Mouse (Mus musculus) liver, embryonic 15.5 days (tissue): Measurements from ENCODE around the gene Gucy2c. TPM values are rescaled to one million over a fixed set of nuclear protein-coding genes. Genes with fewer than 3 reads are reported as not detected.
A peak's percentile ranks its signal among the peaks of the same experiment; 100 is the strongest.

ENCODE experiments used
- ATAC-seq: fragments of 200-750 bp; cut with Nextera tagmentation; 2 replicates; pipeline ENCODE4 v1.8.0; 2017; ENCODE audit warnings: moderate number of reproducible peaks, mild to moderate bottlenecking, moderate library complexity; ENCODE audit not compliant: insufficient read depth
- H3K27ac ChIP-seq: fragments of 300-500 bp; sonication (generic); replicated peaks from 2 replicates; pipeline ENCODE4 v1.5.1; 2015; ENCODE audit warnings: mild to moderate bottlenecking, inconsistent platforms
- H3K27me3 ChIP-seq: fragments of 300-500 bp; sonication (generic); 2 replicates; pipeline ENCODE4 v1.6.1; 2015; ENCODE audit warnings: mild to moderate bottlenecking, inconsistent platforms
- H3K36me3 ChIP-seq: fragments of 300-500 bp; sonication (generic); replicated peaks from 2 replicates; pipeline ENCODE4 v1.6.1; 2015; ENCODE audit warnings: moderate library complexity, mild to moderate bottlenecking, inconsistent platforms
- H3K4me1 ChIP-seq: fragments of 300-500 bp; sonication (generic); replicated peaks from 2 replicates; pipeline ENCODE4 v1.6.1; 2015; ENCODE audit warnings: inconsistent platforms
- H3K4me2 ChIP-seq: fragments of 300-500 bp; sonication (generic); 2 replicates; pipeline ENCODE4 v1.6.1; 2015; ENCODE audit warnings: moderate library complexity, mild to moderate bottlenecking, inconsistent platforms
- H3K4me3 ChIP-seq: fragments of 300-500 bp; sonication (generic); replicated peaks from 2 replicates; pipeline ENCODE4 v1.5.1; 2015; ENCODE audit warnings: mild to moderate bottlenecking, inconsistent platforms
- H3K9ac ChIP-seq: fragments of 300-500 bp; sonication (generic); 2 replicates; pipeline ENCODE4 v1.6.1; 2015; ENCODE audit warnings: moderate library complexity, mild to moderate bottlenecking, inconsistent platforms
- H3K9me3 ChIP-seq: fragments of 300-500 bp; sonication (generic); replicated peaks from 2 replicates; pipeline ENCODE4 v1.6.1; 2016; ENCODE audit warnings: inconsistent platforms
- WGBS: fragments of 180-500 bp; shearing (Covaris S2); methylation state at CpG from one replicate; pipeline ENCODE4 v1.1.7; 2015; ENCODE audit warnings: mixed read lengths; ENCODE audit not compliant: insufficient replicate concordance; 5-methylcytosine and 5-hydroxymethylcytosine counted together
- microRNA-seq: library from miRNA; unstranded; fragments of <30 nt; microRNA quantifications from one replicate; pipeline ENCODE4, GENCODE M21; 2016
- polyA plus RNA-seq: library from polyadenylated mRNA; unstranded; fragments of >200 nt; fragmentation: Nextera tagmentation; extraction: Ambion mirVana; gene quantifications from 2 replicates; pipeline ENCODE4 v1.2.1, GENCODE M21; 2015

Gene Gucy2c
- polyA plus RNA-seq, 1 experiment from 2014 or later = 0.26 TPM

- Histone ChIP-seq H3K27me3 (peaks cover 37% of the 10 kb centered on the region), H3K4me2 (peak overlapping the region; percentile 65), H3K4me3 (peak overlapping the region; percentile 47), H3K9me3 (no peaks in the 10 kb centered on the region), H3K27ac (no peak overlapping the region), H3K36me3 (no peaks in the 10 kb centered on the region), H3K9ac (peak overlapping the region; percentile 44; the same call in 1 of the 2 replicates), H3K4me1 (peaks cover 4% of the 10 kb centered on the region; the same call in 1 of the 2 replicates)
- WGBS = 18% methylated on average over 34 of the region's 34 CpGs
- 0 out of 2 replicates have a peak, but pooled peaks have one; percentile 22 for ATAC-seq
Measured at GRCm38 (mm10) chr6:136660831-136661705, 120.5 kb downstream of the Gucy2c start.

- H3K9ac ChIP-seq = no peak overlapping the region
- H3K4me1 ChIP-seq = peaks cover 4% of the 10 kb centered on the region; the same call in 1 of the 2 replicates
- no peak overlapping the region for H3K27ac ChIP-seq
- no peak overlapping the region for H3K4me3 ChIP-seq
- no peaks in the 10 kb centered on the region for H3K9me3 ChIP-seq
- H3K27me3 ChIP-seq = peaks cover 37% of the 10 kb centered on the region
- 59% methylated on average over 9 of the region's 9 CpGs for WGBS
- no peak overlapping the region for H3K4me2 ChIP-seq
- H3K36me3 ChIP-seq = no peaks in the 10 kb centered on the region
- ATAC-seq = no peak
Measured at GRCm38 (mm10) chr6:136659226-136659625, 122.3 kb downstream of the Gucy2c start.

GRCm38 (mm10) chr6:136658303-136658702 lies 123.3 kb downstream of the Gucy2c start:
- Histone ChIP-seq H3K4me1 (peaks cover 4% of the 10 kb centered on the region; the same call in 1 of the 2 replicates), H3K36me3 (no peaks in the 10 kb centered on the region), H3K9me3 (no peaks in the 10 kb centered on the region), H3K4me2 (no peak overlapping the region), H3K27ac (no peak overlapping the region), H3K9ac (no peak overlapping the region), H3K27me3 (peaks cover 29% of the 10 kb centered on the region), H3K4me3 (no peak overlapping the region)
- no peak for ATAC-seq
- 55% methylated on average over 4 of the region's 4 CpGs for WGBS

GRCm38 (mm10) chr6:136655786-136656185 lies 125.8 kb downstream of the Gucy2c start:
- H3K9me3 ChIP-seq = no peaks in the 10 kb centered on the region
- H3K27ac ChIP-seq = no peak overlapping the region
- H3K27me3 ChIP-seq = peaks cover 9% of the 10 kb centered on the region
- no peak overlapping the region for H3K4me3 ChIP-seq
- no peak overlapping the region for H3K9ac ChIP-seq
- ATAC-seq = no peak
- H3K4me1 ChIP-seq = 0 out of 2 replicates have a peak, but pooled peaks cover 3% of the 10 kb centered on the region
- H3K4me2 ChIP-seq = no peak overlapping the region
- 52% methylated on average over 11 of the region's 11 CpGs for WGBS
- H3K36me3 ChIP-seq = no peaks in the 10 kb centered on the region

GRCm38 (mm10) chr6:136654470-136654869 lies 127.1 kb downstream of the Gucy2c start:
- H3K4me3 ChIP-seq = no peak overlapping the region
- no peaks in the 10 kb centered on the region for H3K9me3 ChIP-seq
- H3K36me3 ChIP-seq = no peaks in the 10 kb centered on the region
- no peak overlapping the region for H3K9ac ChIP-seq
- 0 out of 2 replicates have a peak, but pooled peaks cover 3% of the 10 kb centered on the region for H3K4me1 ChIP-seq
- H3K4me2 ChIP-seq = no peak overlapping the region
- H3K27me3 ChIP-seq = 0 out of 2 replicates have a peak, but pooled peaks cover 4% of the 10 kb centered on the region
- ATAC-seq = no peak
- no peak overlapping the region for H3K27ac ChIP-seq
- WGBS = 69% methylated on average over 20 of the region's 20 CpGs

- ATAC-seq = no peak
- 0 out of 2 replicates have a peak, but pooled peaks cover 3% of the 10 kb centered on the region for H3K4me1 ChIP-seq
- H3K27me3 ChIP-seq = 0 out of 2 replicates have a peak, but pooled peaks cover 4% of the 10 kb centered on the region
- H3K27ac ChIP-seq = no peak overlapping the region
- no peak overlapping the region for H3K4me3 ChIP-seq
- no peak overlapping the region for H3K9ac ChIP-seq
- H3K36me3 ChIP-seq = no peaks in the 10 kb centered on the region
- no peaks in the 10 kb centered on the region for H3K9me3 ChIP-seq
- no peak overlapping the region for H3K4me2 ChIP-seq
- WGBS = 15% methylated on average over 5 of the region's 5 CpGs
Measured at GRCm38 (mm10) chr6:136653331-136653730, 128.2 kb downstream of the Gucy2c start.

- H3K36me3 ChIP-seq = no peaks in the 10 kb centered on the region
- 0 out of 2 replicates have a peak, but pooled peaks cover 6% of the 10 kb centered on the region for H3K4me1 ChIP-seq
- H3K9me3 ChIP-seq = no peaks in the 10 kb centered on the region
- no peak overlapping the region for H3K27ac ChIP-seq
- no peak for ATAC-seq
- 63% methylated on average over 8 of the region's 8 CpGs for WGBS
- no peak overlapping the region for H3K9ac ChIP-seq
- H3K4me2 ChIP-seq = no peak overlapping the region
- no peak overlapping the region for H3K4me3 ChIP-seq
- 0 out of 2 replicates have a peak, but pooled peaks cover 4% of the 10 kb centered on the region for H3K27me3 ChIP-seq
Measured at GRCm38 (mm10) chr6:136650664-136651063, 130.9 kb downstream of the Gucy2c start.

GRCm38 (mm10) chr6:136647455-136647861 lies 134.1 kb downstream of the Gucy2c start:
- Histone ChIP-seq H3K9me3 (no peaks in the 10 kb centered on the region), H3K27ac (0 out of 2 replicates have a peak overlapping the region, but pooled peaks have one; percentile 45), H3K4me3 (no peak overlapping the region), H3K4me2 (no peak overlapping the region), H3K9ac (no peak overlapping the region), H3K36me3 (no peaks in the 10 kb centered on the region), H3K4me1 (peaks cover 10% of the 10 kb centered on the region; the same call in 1 of the 2 replicates), H3K27me3 (no peaks in the 10 kb centered on the region)
- WGBS = 52% methylated on average over 10 of the region's 10 CpGs
- ATAC-seq = peak; percentile 75

Small RNA genes lying within 50 kb of the gene (microRNA-seq; reads per million reads assigned to microRNA genes)
- not detected for gene Gm44364

Other genes starting within 250 kb of the Gucy2c start
- 12.1 and 15.0 TPM in 2 replicates for gene Plbd1, start 119.8 kb downstream of the Gucy2c start, polyA plus RNA-seq
- gene Hist4h4, start 22.6 kb upstream of the Gucy2c start, polyA plus RNA-seq = 0.93 and 1.2 TPM in 2 replicates
- 113 and 131 TPM in 2 replicates for gene H2afj, start 26.5 kb upstream of the Gucy2c start, polyA plus RNA-seq
- 0.71 and 1.0 TPM in 2 replicates for gene BC049715, start 45.9 kb upstream of the Gucy2c start, polyA plus RNA-seq
- gene Wbp11, start 46.5 kb upstream of the Gucy2c start, polyA plus RNA-seq = 49.0 and 51.6 TPM in 2 replicates
- not detected in 2 replicates for gene Smco3, start 53.7 kb upstream of the Gucy2c start, polyA plus RNA-seq
- 30.0 TPM in 2 replicates for gene Art4, start 76.0 kb upstream of the Gucy2c start, polyA plus RNA-seq
- gene Mgp, start 94.1 kb upstream of the Gucy2c start, polyA plus RNA-seq = 3.3 and 6.3 TPM in 2 replicates
- 0.28 and 0.74 TPM in 2 replicates for gene Erp27, start 140.4 kb upstream of the Gucy2c start, polyA plus RNA-seq
- not detected in 2 replicates for gene Pde6h, start 142.1 kb upstream of the Gucy2c start, polyA plus RNA-seq
- 162 and 172 TPM in 2 replicates for gene Arhgdib, start 160.1 kb upstream of the Gucy2c start, polyA plus RNA-seq